Mouse (Mus musculus): ENCODE measurements at regions not wholly inside any gene's neighbourhood (a gene's known extent, or its start where the extent isn't known, plus 50 kb on each side); places are given as distances from the start of the nearest gene placed in this dataset.

- no peak for DNase-seq (ENCODE audit: low spot score)
Measured at GRCm38 (mm10) chr3:52859848-52860247, 157.2 kb downstream of the Cog6 start.

GRCm38 (mm10) chr3:52859266-52859825, 157.7 kb downstream of the Cog6 start:
- no peak for DNase-seq (ENCODE audit: low spot score)

GRCm38 (mm10) chr3:52858259-52858658, 158.8 kb downstream of the Cog6 start:
- DNase-seq (ENCODE audit: low spot score): peak; percentile 74

- no peak for DNase-seq (ENCODE audit: low spot score)
Measured at GRCm38 (mm10) chr3:52857076-52857475, 160.0 kb downstream of the Cog6 start.

- DNase-seq (ENCODE audit: low spot score): no peak
Measured at GRCm38 (mm10) chr3:52854560-52854959, 162.5 kb downstream of the Cog6 start.

GRCm38 (mm10) chr3:52853126-52853525, 163.9 kb downstream of the Cog6 start:
- peak; percentile 45 for DNase-seq (ENCODE audit: low spot score)

GRCm38 (mm10) chr3:52845166-52845565, 171.9 kb downstream of the Cog6 start:
- no peak for DNase-seq (ENCODE audit: low spot score)

- peak; percentile 43 for DNase-seq (ENCODE audit: low spot score)
Measured at GRCm38 (mm10) chr3:52843998-52844397, 173.0 kb downstream of the Cog6 start.

- no peak for DNase-seq (ENCODE audit: low spot score)
Measured at GRCm38 (mm10) chr3:52842866-52843425, 174.1 kb downstream of the Cog6 start.

- DNase-seq (ENCODE audit: low spot score): no peak
Measured at GRCm38 (mm10) chr3:52840160-52840953, 176.7 kb downstream of the Cog6 start.

- DNase-seq (ENCODE audit: low spot score): no peak
Measured at GRCm38 (mm10) chr3:52838020-52838419, 179.0 kb downstream of the Cog6 start.

GRCm38 (mm10) chr3:52837527-52837926, 179.5 kb downstream of the Cog6 start:
- DNase-seq (ENCODE audit: low spot score): no peak

- DNase-seq (ENCODE audit: low spot score): no peak
Measured at GRCm38 (mm10) chr3:52836780-52837179, 180.3 kb downstream of the Cog6 start.

- no peak for DNase-seq (ENCODE audit: low spot score)
Measured at GRCm38 (mm10) chr3:52832421-52832820, 184.6 kb downstream of the Cog6 start.

- no peak for DNase-seq (ENCODE audit: low spot score)
Measured at GRCm38 (mm10) chr3:52831986-52832385, 185.1 kb downstream of the Cog6 start.

- DNase-seq (ENCODE audit: low spot score): no peak
Measured at GRCm38 (mm10) chr3:52830101-52830500, 186.9 kb downstream of the Cog6 start.

- DNase-seq (ENCODE audit: low spot score): no peak
Measured at GRCm38 (mm10) chr3:52829069-52829468, 188.0 kb downstream of the Cog6 start.

GRCm38 (mm10) chr3:52828473-52828872, 188.6 kb downstream of the Cog6 start:
- no peak for DNase-seq (ENCODE audit: low spot score)

- DNase-seq (ENCODE audit: low spot score): no peak
Measured at GRCm38 (mm10) chr3:52822848-52823247, 194.2 kb downstream of the Cog6 start.

- DNase-seq (ENCODE audit: low spot score): no peak
Measured at GRCm38 (mm10) chr3:52821450-52821849, 195.6 kb downstream of the Cog6 start.

- peak; percentile 23 for DNase-seq (ENCODE audit: low spot score)
Measured at GRCm38 (mm10) chr3:52818401-52818800, 198.6 kb downstream of the Cog6 start.

- no peak for DNase-seq (ENCODE audit: low spot score)
Measured at GRCm38 (mm10) chr3:52817416-52817815, 199.6 kb downstream of the Cog6 start.

GRCm38 (mm10) chr3:52815497-52815896, 201.5 kb downstream of the Cog6 start:
- peak; percentile 55 for DNase-seq (ENCODE audit: low spot score)
